Mouse (Mus musculus) layer of hippocampus, postnatal 25 days (tissue): ENCODE data around the gene Lag3. TPM values are rescaled to one million over a fixed set of nuclear protein-coding genes. Genes with fewer than 3 reads are reported as not detected.

Experiments
- DNase-seq, 2 experiments: peaks; one replicate each; pipeline ENCODE4 v3.0.0; 2022; ENCODE audit warnings: mixed read lengths in 2 of 2, low spot score in 1 of 2; ENCODE audit errors: extremely low spot score in 1 of 2
- total RNA-seq, 2 experiments: library from RNA; stranded (reverse); gene quantifications; 2 replicates each; pipeline ENCODE4 v1.2.3; 2021

The Lag3 gene
- 1 to 10 TPM; 2.4 to 2.6 TPM for total RNA-seq

- no peak for DNase-seq
Observed at GRCm38 (mm10) chr6:124911533-124912218, at the start of gene Lag3. TSS of gene Lag3 (minus strand) at chr6:124911705.

- no peak for DNase-seq
Observed at GRCm38 (mm10) chr6:124961021-124961420, 49.5 kb upstream of the Lag3 start.

- no peak for DNase-seq
Observed at GRCm38 (mm10) chr6:124959960-124960359, 48.5 kb upstream of the Lag3 start.

- DNase-seq = no peak
Observed at GRCm38 (mm10) chr6:124958127-124958526, 46.6 kb upstream of the Lag3 start.

GRCm38 (mm10) chr6:124955212-124955611 lies 43.7 kb upstream of the Lag3 start:
- no peak for DNase-seq

GRCm38 (mm10) chr6:124953991-124954715 lies 42.6 kb upstream of the Lag3 start:
- DNase-seq = no peak

GRCm38 (mm10) chr6:124943526-124943925 lies 32.0 kb upstream of the Lag3 start:
- DNase-seq = no peak

GRCm38 (mm10) chr6:124941679-124942078 lies 30.2 kb upstream of the Lag3 start:
- no peak for DNase-seq

GRCm38 (mm10) chr6:124938554-124938953 lies 27.0 kb upstream of the Lag3 start:
- no peak for DNase-seq

- no peak for DNase-seq
Observed at GRCm38 (mm10) chr6:124937493-124937892, 26.0 kb upstream of the Lag3 start.

GRCm38 (mm10) chr6:124936681-124937080 lies 25.2 kb upstream of the Lag3 start:
- DNase-seq = no peak

- no peak for DNase-seq
Observed at GRCm38 (mm10) chr6:124934670-124935069, 23.2 kb upstream of the Lag3 start.

GRCm38 (mm10) chr6:124933127-124933526 lies 21.6 kb upstream of the Lag3 start:
- no peak for DNase-seq

GRCm38 (mm10) chr6:124932314-124932695 lies 20.8 kb upstream of the Lag3 start:
- DNase-seq = no peak

- DNase-seq = no peak
Observed at GRCm38 (mm10) chr6:124931525-124932313, 20.2 kb upstream of the Lag3 start.

GRCm38 (mm10) chr6:124930754-124931524 lies 19.4 kb upstream of the Lag3 start, which contains the start of gene Mlf2:
TSS of gene Mlf2 (plus strand) at chr6:124931386.
- DNase-seq = peak; percentile 97 to 99

- no peak for DNase-seq
Observed at GRCm38 (mm10) chr6:124930231-124930630, 18.7 kb upstream of the Lag3 start.

GRCm38 (mm10) chr6:124925941-124926340 lies 14.4 kb upstream of the Lag3 start:
- DNase-seq = no peak

- no peak for DNase-seq
Observed at GRCm38 (mm10) chr6:124925173-124925793, 13.8 kb upstream of the Lag3 start.

- DNase-seq = no peak
Observed at GRCm38 (mm10) chr6:124921539-124921938, 10.0 kb upstream of the Lag3 start.
